Mouse (Mus musculus) MEL-GATA-1-ER (cell line): ENCODE results near the gene Neurog2.
A peak's percentile ranks its signal among the peaks of the same experiment; 100 is the strongest.

Source experiments
- DNase-seq: peaks from one replicate; pipeline ENCODE4 v3.0.0-alpha.2; 2012; ENCODE audit warnings: low read depth; ENCODE audit errors: extremely low read depth

Gene Neurog2

GRCm38 (mm10) chr3:127633080-127634032 lies at the start of gene Neurog2:
Neurog2 (plus strand) TSS chr3:127633135.
- no peak for DNase-seq

GRCm38 (mm10) chr3:127597136-127597535 lies 35.8 kb upstream of the Neurog2 start:
- DNase-seq: no peak

- DNase-seq: no peak
These were observed 24.8 kb upstream of the Neurog2 start for GRCm38 (mm10) chr3:127608109-127608508.

GRCm38 (mm10) chr3:127625296-127625695 lies 7.6 kb upstream of the Neurog2 start:
- peak; percentile 52 for DNase-seq

- peak; percentile 58 for DNase-seq
These were observed 7.1 kb upstream of the Neurog2 start for GRCm38 (mm10) chr3:127625701-127626399.

- no peak for DNase-seq
These were observed 6.4 kb upstream of the Neurog2 start for GRCm38 (mm10) chr3:127626524-127626923.

GRCm38 (mm10) chr3:127627151-127627955 lies 5.6 kb upstream of the Neurog2 start:
- DNase-seq: no peak

- no peak for DNase-seq
These were observed 5.0 kb upstream of the Neurog2 start for GRCm38 (mm10) chr3:127627956-127628310.

- no peak for DNase-seq
These were observed 4.4 kb upstream of the Neurog2 start for GRCm38 (mm10) chr3:127628311-127629184.

- DNase-seq: no peak
These were observed 2.7 kb upstream of the Neurog2 start for GRCm38 (mm10) chr3:127630190-127630589.

GRCm38 (mm10) chr3:127630735-127631372 lies 2.1 kb upstream of the Neurog2 start:
- no peak for DNase-seq

- no peak for DNase-seq
These were observed 1.4 kb upstream of the Neurog2 start for GRCm38 (mm10) chr3:127631582-127631981.

GRCm38 (mm10) chr3:127632531-127632930 lies 404 bp upstream of the Neurog2 start:
- peak; percentile 33 for DNase-seq

GRCm38 (mm10) chr3:127634101-127634983 lies 1.4 kb downstream of the Neurog2 start:
- peak; percentile 25 for DNase-seq

GRCm38 (mm10) chr3:127634984-127635349 lies 2.0 kb downstream of the Neurog2 start:
- DNase-seq: no peak

- DNase-seq: no peak
These were observed 7.2 kb downstream of the Neurog2 start for GRCm38 (mm10) chr3:127639875-127640761.

- no peak for DNase-seq
These were observed 8.1 kb downstream of the Neurog2 start for GRCm38 (mm10) chr3:127640762-127641700.
